Mouse (Mus musculus): ENCODE measurements around the gene Mast1. TPM values are rescaled to one million over a fixed set of nuclear protein-coding genes. Genes with fewer than 3 reads are reported as not detected.

The Mast1 gene
- polyA plus RNA-seq, 1 experiment from 2014 or later, result 2.8 TPM

GRCm38 (mm10) chr8:84913502-84913900 lies 23.7 kb downstream of the Mast1 start:
- Histone ChIP-seq H3K9me3 (replicated peaks; ENCODE audit: control insufficient read depth, low read length) (no peaks in the 10 kb centered on the region; the same call in 1 of the 2 replicates), H3K4me3 (ENCODE audit: low read depth, low read length) (peak overlapping the region; percentile 39), H3K36me3 (replicated peaks; ENCODE audit: control insufficient read depth, insufficient read depth, low read depth, low read length) (no peaks in the 10 kb centered on the region), H3K27me3 (ENCODE audit: control insufficient read depth, insufficient read depth, low read length) (peaks cover 34% of the 10 kb centered on the region), H3K27ac (replicated peaks; ENCODE audit: low read depth, low read length) (no peak overlapping the region), H3K9ac (replicated peaks; ENCODE audit: low read length) (peak overlapping the region; percentile 43), H3K4me2 (ENCODE audit: low read depth, low read length) (peak overlapping the region; percentile 81), H3K4me1 (ENCODE audit: control insufficient read depth, insufficient read depth, low read length) (peaks cover 3% of the 10 kb centered on the region; the same call in 1 of the 2 replicates)
- ATAC-seq (replicated peaks; ENCODE audit: insufficient number of reproducible peaks, low FRiP score, low TSS enrichment, low read depth) (no peak), DNase-seq (ENCODE audit: low spot score) (no peak)
- 16% methylated on average over 9 of the region's 9 CpGs for WGBS

GRCm38 (mm10) chr8:84912895-84913501 lies 24.2 kb downstream of the Mast1 start:
- Histone ChIP-seq H3K27me3 (ENCODE audit: control insufficient read depth, insufficient read depth, low read length) (peaks cover 33% of the 10 kb centered on the region), H3K9ac (replicated peaks; ENCODE audit: low read length) (peak overlapping the region; percentile 43), H3K4me1 (ENCODE audit: control insufficient read depth, insufficient read depth, low read length) (peaks cover 3% of the 10 kb centered on the region; the same call in 1 of the 2 replicates), H3K36me3 (replicated peaks; ENCODE audit: control insufficient read depth, insufficient read depth, low read depth, low read length) (no peaks in the 10 kb centered on the region), H3K27ac (replicated peaks; ENCODE audit: low read depth, low read length) (no peak overlapping the region), H3K9me3 (replicated peaks; ENCODE audit: control insufficient read depth, low read length) (no peaks in the 10 kb centered on the region; the same call in 1 of the 2 replicates), H3K4me2 (ENCODE audit: low read depth, low read length) (peak overlapping the region; percentile 81), H3K4me3 (ENCODE audit: low read depth, low read length) (peak overlapping the region; percentile 39)
- DNase-seq (ENCODE audit: low spot score) (peak; percentile 71), ATAC-seq (replicated peaks; ENCODE audit: insufficient number of reproducible peaks, low FRiP score, low TSS enrichment, low read depth) (0 out of 2 replicates have a peak, but pooled peaks have one; percentile 11)
- WGBS, result 1% methylated on average over 55 of the region's 55 CpGs

- Histone ChIP-seq H3K27ac (replicated peaks; ENCODE audit: low read depth, low read length) (no peak overlapping the region), H3K27me3 (ENCODE audit: control insufficient read depth, insufficient read depth, low read length) (peaks cover 28% of the 10 kb centered on the region), H3K4me2 (ENCODE audit: low read depth, low read length) (peak overlapping the region; percentile 81)
These were observed 24.8 kb downstream of the Mast1 start for GRCm38 (mm10) chr8:84912391-84912790.

GRCm38 (mm10) chr8:84911854-84912253 lies 25.3 kb downstream of the Mast1 start:
- ATAC-seq (replicated peaks; ENCODE audit: insufficient number of reproducible peaks, low FRiP score, low TSS enrichment, low read depth), result no peak

More at GRCm38 (mm10) chr8:84912391-84912790, 24.8 kb downstream of the Mast1 start:
- peak overlapping the region; percentile 39; the same call in 1 of the 2 replicates for H3K4me3 ChIP-seq (ENCODE audit: low read depth, low read length)
- WGBS, result 23% methylated on average over 27 of the region's 27 CpGs
- DNase-seq (ENCODE audit: low spot score), result no peak
- H3K36me3 ChIP-seq (replicated peaks; ENCODE audit: control insufficient read depth, insufficient read depth, low read depth, low read length), result no peaks in the 10 kb centered on the region
- ATAC-seq (replicated peaks; ENCODE audit: insufficient number of reproducible peaks, low FRiP score, low TSS enrichment, low read depth), result no peak
- H3K9ac ChIP-seq (replicated peaks; ENCODE audit: low read length), result peak overlapping the region; percentile 43; the same call in 1 of the 2 replicates
- H3K9me3 ChIP-seq (replicated peaks; ENCODE audit: control insufficient read depth, low read length), result no peaks in the 10 kb centered on the region; the same call in 1 of the 2 replicates
- H3K4me1 ChIP-seq (ENCODE audit: control insufficient read depth, insufficient read depth, low read length), result peaks cover 3% of the 10 kb centered on the region; the same call in 1 of the 2 replicates

GRCm38 (mm10) chr8:84910551-84910950 lies 26.6 kb downstream of the Mast1 start:
- Histone ChIP-seq H3K9ac (replicated peaks; ENCODE audit: low read length) (no peak overlapping the region), H3K27ac (replicated peaks; ENCODE audit: low read depth, low read length) (no peak overlapping the region), H3K9me3 (replicated peaks; ENCODE audit: control insufficient read depth, low read length) (no peaks in the 10 kb centered on the region; the same call in 1 of the 2 replicates), H3K4me3 (ENCODE audit: low read depth, low read length) (no peak overlapping the region), H3K4me1 (ENCODE audit: control insufficient read depth, insufficient read depth, low read length) (peaks cover 3% of the 10 kb centered on the region; the same call in 1 of the 2 replicates), H3K4me2 (ENCODE audit: low read depth, low read length) (no peak overlapping the region), H3K36me3 (replicated peaks; ENCODE audit: control insufficient read depth, insufficient read depth, low read depth, low read length) (no peaks in the 10 kb centered on the region), H3K27me3 (ENCODE audit: control insufficient read depth, insufficient read depth, low read length) (peaks cover 28% of the 10 kb centered on the region)
- DNase-seq (ENCODE audit: low spot score), result no peak
- ATAC-seq (replicated peaks; ENCODE audit: insufficient number of reproducible peaks, low FRiP score, low TSS enrichment, low read depth), result no peak
- WGBS, result 79% methylated on average over 6 of the region's 6 CpGs

More at GRCm38 (mm10) chr8:84911854-84912253, 25.3 kb downstream of the Mast1 start:
- Histone ChIP-seq H3K9me3 (replicated peaks; ENCODE audit: control insufficient read depth, low read length) (no peaks in the 10 kb centered on the region; the same call in 1 of the 2 replicates), H3K36me3 (replicated peaks; ENCODE audit: control insufficient read depth, insufficient read depth, low read depth, low read length) (no peaks in the 10 kb centered on the region), H3K4me3 (ENCODE audit: low read depth, low read length) (no peak overlapping the region), H3K4me1 (ENCODE audit: control insufficient read depth, insufficient read depth, low read length) (peaks cover 3% of the 10 kb centered on the region; the same call in 1 of the 2 replicates), H3K27ac (replicated peaks; ENCODE audit: low read depth, low read length) (no peak overlapping the region), H3K9ac (replicated peaks; ENCODE audit: low read length) (no peak overlapping the region), H3K27me3 (ENCODE audit: control insufficient read depth, insufficient read depth, low read length) (peaks cover 28% of the 10 kb centered on the region), H3K4me2 (ENCODE audit: low read depth, low read length) (no peak overlapping the region)
- DNase-seq (ENCODE audit: low spot score), result no peak
- WGBS, result 77% methylated on average over 9 of the region's 9 CpGs

GRCm38 (mm10) chr8:84909949-84910348 lies 27.2 kb downstream of the Mast1 start:
- H3K4me3 ChIP-seq (ENCODE audit: low read depth, low read length), result no peak overlapping the region
- DNase-seq (ENCODE audit: low spot score) (no peak), ATAC-seq (replicated peaks; ENCODE audit: insufficient number of reproducible peaks, low FRiP score, low TSS enrichment, low read depth) (no peak)
- H3K36me3 ChIP-seq (replicated peaks; ENCODE audit: control insufficient read depth, insufficient read depth, low read depth, low read length), result no peaks in the 10 kb centered on the region
- peaks cover 28% of the 10 kb centered on the region for H3K27me3 ChIP-seq (ENCODE audit: control insufficient read depth, insufficient read depth, low read length)
- H3K4me2 ChIP-seq (ENCODE audit: low read depth, low read length), result no peak overlapping the region
- H3K27ac ChIP-seq (replicated peaks; ENCODE audit: low read depth, low read length), result no peak overlapping the region
- no peaks in the 10 kb centered on the region; the same call in 1 of the 2 replicates for H3K9me3 ChIP-seq (replicated peaks; ENCODE audit: control insufficient read depth, low read length)
- no peak overlapping the region for H3K9ac ChIP-seq (replicated peaks; ENCODE audit: low read length)
- WGBS, result 57% methylated on average over 5 of the region's 5 CpGs
- peaks cover 3% of the 10 kb centered on the region; the same call in 1 of the 2 replicates for H3K4me1 ChIP-seq (ENCODE audit: control insufficient read depth, insufficient read depth, low read length)

GRCm38 (mm10) chr8:84909162-84909767 lies 27.9 kb downstream of the Mast1 start:
- H3K4me3 ChIP-seq (ENCODE audit: low read depth, low read length), result peak overlapping the region; percentile 59
- H3K27me3 ChIP-seq (ENCODE audit: control insufficient read depth, insufficient read depth, low read length), result peaks cover 28% of the 10 kb centered on the region
- ATAC-seq (replicated peaks; ENCODE audit: insufficient number of reproducible peaks, low FRiP score, low TSS enrichment, low read depth) (no peak), DNase-seq (ENCODE audit: low spot score) (no peak)
- H3K27ac ChIP-seq (replicated peaks; ENCODE audit: low read depth, low read length), result no peak overlapping the region
- H3K4me1 ChIP-seq (ENCODE audit: control insufficient read depth, insufficient read depth, low read length), result peaks cover 3% of the 10 kb centered on the region; the same call in 1 of the 2 replicates
- WGBS, result 48% methylated on average over 20 of the region's 20 CpGs
- peak overlapping the region; percentile 67 for H3K9ac ChIP-seq (replicated peaks; ENCODE audit: low read length)
- no peaks in the 10 kb centered on the region; the same call in 1 of the 2 replicates for H3K9me3 ChIP-seq (replicated peaks; ENCODE audit: control insufficient read depth, low read length)
- no peaks in the 10 kb centered on the region for H3K36me3 ChIP-seq (replicated peaks; ENCODE audit: control insufficient read depth, insufficient read depth, low read depth, low read length)
- peak overlapping the region; percentile 78 for H3K4me2 ChIP-seq (ENCODE audit: low read depth, low read length)

Data from embryonic facial prominence, embryonic 11.5 days (tissue).